Mouse (Mus musculus) erythroblast, embryonic 14.5 days (primary cell): ENCODE results near the gene Pnp.

Experiments used
- GATA1 ChIP-seq: IDR thresholded peaks from 2 replicates; pipeline ENCODE4 v1.6.1; 2012; ENCODE audit warnings: low read length, inconsistent platforms, mixed read lengths
- TAL1 ChIP-seq: IDR thresholded peaks from 3 replicates; pipeline ENCODE4 v1.6.1; 2012; ENCODE audit warnings: low read length, inconsistent platforms, mixed read lengths

DNA sequence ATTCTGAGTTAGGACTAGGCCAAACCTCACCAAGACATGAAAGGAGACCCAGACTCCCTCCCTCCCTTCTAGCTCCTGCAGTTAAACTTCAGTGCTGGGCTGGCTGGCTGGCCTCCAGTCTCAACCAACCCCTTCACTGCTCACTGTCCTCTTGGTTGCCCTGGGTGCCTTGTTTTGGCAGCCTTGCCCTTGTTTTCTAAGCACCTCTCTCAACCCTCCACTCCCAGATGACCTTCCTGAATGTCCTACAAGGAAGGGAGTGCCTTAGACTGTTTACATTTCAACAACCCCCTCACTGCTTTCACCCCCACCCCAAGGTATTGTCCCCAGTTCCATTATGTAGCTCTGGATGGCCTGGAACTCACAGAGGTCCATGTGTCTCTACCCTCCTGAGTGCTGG lies 48.7 kb downstream of the Pnp start:
- TF ChIP-seq TAL1 = no peak
- no peak for TF ChIP-seq GATA1
